10 mouse cellular contexts compared by ENCODE assay signal in genomic region chr12:91878056-91878911, GRCm38 (mm10). TPM values are rescaled to one million over a fixed set of nuclear protein-coding genes. Genes with fewer than 3 reads are reported as not detected.
DNase-seq lines count a peak whose midpoint lies in the region; ATAC-seq and TF ChIP-seq lines count a peak whose summit lies in the region.
"Had no signal": no experiment of that assay in that cellular context is flagged by ENCODE, and none has a peak within 500 bp of the region (broad histone marks: within the 10 kb centered on the region; RNA-seq: fewer than 3 reads in every experiment).

No protein-coding gene starts in this region.

- DNase-seq in heart, adult 11 months: peak; percentile 70
- DNase-seq in heart, adult 9 months (ENCODE audit: low spot score in 2 of 2): no peak
- DNase-seq in brain, embryonic 14.5 days (ENCODE audit: low read depth): peak; percentile 35
- DNase-seq in liver, embryonic 11.5 days (ENCODE audit: low spot score): no peak
- DNase-seq in spleen, postnatal 36 days (ENCODE audit: low spot score in 2 of 2): no peak

- TF ChIP-seq CTCF in brain, embryonic 14.5 days (IDR thresholded peaks at IDR 0.05; ENCODE audit: borderline replicate concordance, extremely low read depth, insufficient read depth, insufficient read length): no peak

- H3K4me3 ChIP-seq in forebrain, embryonic 16.5 days (replicated peaks; ENCODE audit: low read length): no peak overlapping the region
- no peak overlapping the region for H3K4me3 ChIP-seq in midbrain, embryonic 15.5 days
- no peak overlapping the region for H3K4me3 ChIP-seq in liver, embryonic 11.5 days (ENCODE audit: low read depth, low read length)
- H3K4me3 ChIP-seq: embryonic facial prominence, embryonic 12.5 days had no signal

- 71% methylated on average over 21 of the region's 21 CpGs for WGBS in forebrain, embryonic 16.5 days
- WGBS in midbrain, embryonic 15.5 days: 47% methylated on average over 21 of the region's 21 CpGs
- 67% methylated on average over 21 of the region's 21 CpGs for WGBS in liver, embryonic 11.5 days

- H3K27ac ChIP-seq in forebrain, embryonic 16.5 days (ENCODE audit: low read length): no peak overlapping the region
- H3K27ac ChIP-seq in midbrain, embryonic 15.5 days: 0 out of 2 replicates have a peak overlapping the region, but pooled peaks have one; percentile 7
- no peak overlapping the region for H3K27ac ChIP-seq in liver, embryonic 11.5 days (ENCODE audit: low read depth, low read length)
- H3K27ac ChIP-seq: embryonic facial prominence, embryonic 12.5 days; liver, embryonic 14.5 days had no signal

- no peak overlapping the region for H3K9ac ChIP-seq in forebrain, embryonic 16.5 days (replicated peaks; ENCODE audit: low read depth, low read length)
- no peak overlapping the region for H3K9ac ChIP-seq in midbrain, embryonic 15.5 days
- H3K9ac ChIP-seq in liver, embryonic 11.5 days (ENCODE audit: low read depth, low read length): no peak overlapping the region
- H3K9ac ChIP-seq: embryonic facial prominence, embryonic 12.5 days; liver, embryonic 14.5 days had no signal

- no peaks in the 10 kb centered on the region for H3K36me3 ChIP-seq in forebrain, embryonic 16.5 days (ENCODE audit: control insufficient read depth, insufficient read depth)
- no peaks in the 10 kb centered on the region for H3K36me3 ChIP-seq in midbrain, embryonic 15.5 days (replicated peaks)
- H3K36me3 ChIP-seq in liver, embryonic 11.5 days (ENCODE audit: control insufficient read depth, insufficient read depth, low read length): no peaks in the 10 kb centered on the region
- H3K36me3 ChIP-seq: embryonic facial prominence, embryonic 12.5 days had no signal

- H3K4me1 ChIP-seq in forebrain, embryonic 16.5 days (replicated peaks; ENCODE audit: control insufficient read depth, insufficient read depth, low read length): no peaks in the 10 kb centered on the region
- H3K4me1 ChIP-seq in midbrain, embryonic 15.5 days: peaks cover 7% of the 10 kb centered on the region; the same call in 1 of the 2 replicates
- no peaks in the 10 kb centered on the region; the same call in 1 of the 2 replicates for H3K4me1 ChIP-seq in liver, embryonic 11.5 days (replicated peaks; ENCODE audit: control insufficient read depth, insufficient read depth, low read length)
- H3K4me1 ChIP-seq: embryonic facial prominence, embryonic 12.5 days had no signal

- H3K4me2 ChIP-seq in forebrain, embryonic 16.5 days (ENCODE audit: low read length): no peak overlapping the region
- H3K4me2 ChIP-seq in midbrain, embryonic 15.5 days: peak overlapping the region; percentile 15
- H3K4me2 ChIP-seq in liver, embryonic 11.5 days: no peak overlapping the region
- H3K4me2 ChIP-seq: embryonic facial prominence, embryonic 12.5 days had no signal

- H3K9me3 ChIP-seq in forebrain, embryonic 16.5 days (ENCODE audit: control insufficient read depth, low read length): no peaks in the 10 kb centered on the region
- H3K9me3 ChIP-seq in midbrain, embryonic 15.5 days: no peaks in the 10 kb centered on the region
- H3K9me3 ChIP-seq in liver, embryonic 11.5 days (ENCODE audit: control insufficient read depth, low read length): no peaks in the 10 kb centered on the region
- H3K9me3 ChIP-seq: embryonic facial prominence, embryonic 12.5 days had no signal

- TF ChIP-seq POLR2A in brain, embryonic 14.5 days (IDR thresholded peaks at IDR 0.05; ENCODE audit: borderline replicate concordance, extremely low read depth, insufficient read depth, insufficient read length, poor library complexity, severe bottlenecking): no peak

- 0 out of 2 replicates have a peak, but pooled peaks have one; percentile 6 for ATAC-seq in forebrain, embryonic 16.5 days
- peak; percentile 67 for ATAC-seq in midbrain, embryonic 15.5 days (replicated peaks)
- no peak for ATAC-seq in inflammation-experienced regulatory T-cells, adult 6 months
- no peak for ATAC-seq in liver, embryonic 11.5 days (replicated peaks; ENCODE audit: low FRiP score)

- no peaks in the 10 kb centered on the region for H3K27me3 ChIP-seq in forebrain, embryonic 16.5 days (replicated peaks; ENCODE audit: control insufficient read depth, insufficient read depth, low read length)
- H3K27me3 ChIP-seq in midbrain, embryonic 15.5 days (replicated peaks): no peaks in the 10 kb centered on the region
- H3K27me3 ChIP-seq in liver, embryonic 11.5 days (replicated peaks; ENCODE audit: control insufficient read depth, insufficient read depth, low read length): no peaks in the 10 kb centered on the region
- H3K27me3 ChIP-seq: embryonic facial prominence, embryonic 12.5 days had no signal

RNA-seq across cellular contexts. Expression of gene Sel1l, which starts 29.3 kb away (rescaled TPM):
- 57.5 and 67.8 TPM in 2 replicates for polyA plus RNA-seq in brain, embryonic 14.5 days (2012; rRNA removed)
- 109 and 126 TPM in 2 replicates for polyA plus RNA-seq in forebrain, embryonic 16.5 days (2015; fragmentation: Nextera tagmentation; extraction: Ambion mirVana)
- polyA plus RNA-seq in midbrain, embryonic 15.5 days (2015; fragmentation: Nextera tagmentation; extraction: Ambion mirVana): 106 and 111 TPM in 2 replicates
- polyA plus RNA-seq in inflammation-experienced regulatory T-cells, adult 6 months (2017; shearing (Covaris generic)): 10 to 100 TPM; 53.0 to 60.6 (median 54.4) TPM
- polyA plus RNA-seq in liver, embryonic 11.5 days (2014; fragmentation: Nextera tagmentation; extraction: Ambion mirVana): 67.1 and 71.5 TPM in 2 replicates

Comparison
In these comparisons a context has a peak if more than half of its experiments do, and no peak if none do; other contexts are left out.
1. DNase-seq: peak in heart, adult 11 months (single experiment) and brain, embryonic 14.5 days (single experiment); none in heart, adult 9 months (0 of 2), liver, embryonic 11.5 days (single experiment) and spleen, postnatal 36 days (0 of 2).
2. ATAC-seq: peak in forebrain, embryonic 16.5 days (single experiment) and midbrain, embryonic 15.5 days (single experiment); none in inflammation-experienced regulatory T-cells, adult 6 months (single experiment) and liver, embryonic 11.5 days (single experiment).